Mouse (Mus musculus) intestine, postnatal 0 days (tissue): ENCODE measurements around the gene Zdhhc3. TPM values are rescaled to one million over a fixed set of nuclear protein-coding genes. Genes with fewer than 3 reads are reported as not detected.

Experiments used
- ATAC-seq: fragments of 200-750 bp; cut with Nextera tagmentation; 2 replicates; pipeline ENCODE4 v1.8.0; 2017; ENCODE audit warnings: mild to moderate bottlenecking, moderate TSS enrichment, moderate library complexity
- H3K27ac ChIP-seq: fragments of 300-500 bp; sonication (generic); 2 replicates; pipeline ENCODE4 v1.5.1; 2014; ENCODE audit warnings: mild to moderate bottlenecking, low read depth, low read length, moderate library complexity
- H3K27me3 ChIP-seq: fragments of 300-500 bp; sonication (generic); replicated peaks from 2 replicates; pipeline ENCODE4 v1.6.1; 2014; ENCODE audit warnings: low read length, mixed read lengths; ENCODE audit not compliant: control insufficient read depth, insufficient read depth
- H3K36me3 ChIP-seq: fragments of 300-500 bp; sonication (generic); 2 replicates; pipeline ENCODE4 v1.6.1; 2014; ENCODE audit warnings: mild to moderate bottlenecking, moderate library complexity; ENCODE audit not compliant: control insufficient read depth, insufficient read depth
- H3K4me1 ChIP-seq: fragments of 300-500 bp; sonication (generic); replicated peaks from 2 replicates; pipeline ENCODE4 v1.6.1; 2014; ENCODE audit warnings: antibody characterized with exemption, low read length, mixed read lengths; ENCODE audit not compliant: control insufficient read depth, insufficient read depth
- H3K4me2 ChIP-seq: fragments of 300-500 bp; sonication (generic); replicated peaks from 2 replicates; pipeline ENCODE4 v1.6.1; 2014; ENCODE audit warnings: low read depth, mild to moderate bottlenecking, moderate library complexity
- H3K4me3 ChIP-seq: fragments of 300-500 bp; sonication (generic); 2 replicates; pipeline ENCODE4 v1.5.1; 2014; ENCODE audit warnings: low read depth, low read length
- H3K9ac ChIP-seq: fragments of 300-500 bp; sonication (generic); 2 replicates; pipeline ENCODE4 v1.6.1; 2014; ENCODE audit warnings: mild to moderate bottlenecking, low read depth, low read length
- H3K9me3 ChIP-seq: fragments of 300-500 bp; sonication (generic); 2 replicates; pipeline ENCODE4 v1.6.1; 2016; ENCODE audit warnings: mixed run types; ENCODE audit not compliant: control insufficient read depth
- CTCF ChIP-seq: sonication (generic); IDR thresholded peaks from 2 replicates; pipeline ENCODE4 v1.5.1; 2016; ENCODE audit warnings: low read depth, mild to moderate bottlenecking, control low read depth, antibody characterized with exemption, moderate library complexity
- WGBS: fragments of 180-500 bp; shearing (Covaris S2); extraction: QIAGEN DNeasy Blood & Tissue Kit; methylation state at CpG from one replicate; pipeline ENCODE4 v1.1.7; 2014; 5-methylcytosine and 5-hydroxymethylcytosine counted together
- polyA plus RNA-seq: library from polyadenylated mRNA; unstranded; fragments of >200 nt; fragmentation: Nextera tagmentation; extraction: Ambion mirVana; gene quantifications from 2 replicates; pipeline ENCODE4 v1.2.1, GENCODE M21; 2015

The Zdhhc3 gene
- polyA plus RNA-seq, 1 experiment from 2014 or later = 52.1 TPM

GRCm38 (mm10) chr9:123085373-123085772 lies 27.6 kb downstream of the Zdhhc3 start:
- Histone ChIP-seq H3K9me3 (no peaks in the 10 kb centered on the region), H3K4me2 (no peak overlapping the region), H3K27me3 (no peaks in the 10 kb centered on the region), H3K4me3 (no peak overlapping the region), H3K4me1 (no peaks in the 10 kb centered on the region), H3K36me3 (peaks cover 93% of the 10 kb centered on the region), H3K27ac (no peak overlapping the region), H3K9ac (no peak overlapping the region)
- TF ChIP-seq CTCF = no peak
- no peak for ATAC-seq
- 82% methylated on average over 1 of the region's 1 CpGs for WGBS

DNA sequence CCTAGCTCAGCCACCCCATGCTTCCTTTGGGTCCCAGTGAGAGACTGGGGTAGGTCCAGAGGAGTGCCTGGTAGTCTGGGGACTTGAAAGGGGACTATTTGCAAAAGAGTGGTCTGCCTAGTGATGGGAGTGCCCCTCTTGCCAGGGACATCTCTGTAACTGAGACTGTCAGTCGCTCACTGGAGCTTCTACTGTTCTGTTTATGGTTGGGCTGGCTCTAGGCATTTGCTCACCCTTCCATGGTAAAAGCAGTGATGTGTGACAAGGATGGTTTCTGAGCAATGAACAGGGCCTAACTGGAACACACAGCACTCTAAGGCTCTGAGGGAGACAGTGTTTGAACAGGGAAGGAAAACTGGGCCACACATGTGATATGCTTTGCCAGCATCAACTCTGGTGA lies 32.2 kb downstream of the Zdhhc3 start:
- no peak overlapping the region for H3K27ac ChIP-seq
- no peaks in the 10 kb centered on the region for H3K9me3 ChIP-seq
- WGBS = 89% methylated on average over 1 of the region's 1 CpGs
- TF ChIP-seq CTCF = no peak
- no peaks in the 10 kb centered on the region for H3K27me3 ChIP-seq
- H3K36me3 ChIP-seq = peaks cover 93% of the 10 kb centered on the region
- H3K4me3 ChIP-seq = no peak overlapping the region
- ATAC-seq = no peak
- no peak overlapping the region for H3K9ac ChIP-seq
- no peak overlapping the region for H3K4me2 ChIP-seq
- H3K4me1 ChIP-seq = no peaks in the 10 kb centered on the region

DNA sequence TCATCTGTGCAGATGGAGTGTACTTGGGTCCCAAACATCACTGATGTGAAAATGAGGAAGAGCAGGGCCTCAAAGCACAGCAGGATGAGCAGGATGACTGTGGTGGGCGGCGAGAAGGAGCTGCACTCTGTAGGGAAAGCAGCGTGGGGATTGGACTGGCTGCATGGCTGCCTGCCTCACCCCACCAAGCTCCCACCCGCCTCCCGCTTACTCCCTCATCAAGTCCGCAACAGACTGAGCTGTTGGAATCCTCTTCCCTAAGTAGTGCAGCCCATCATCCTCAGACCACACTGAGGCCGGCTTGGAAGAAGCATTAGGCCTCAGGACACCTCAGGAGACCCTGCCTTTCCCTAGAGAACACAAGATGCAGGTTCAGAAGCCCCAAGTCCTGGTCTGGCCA lies 32.6 kb downstream of the Zdhhc3 start:
- ATAC-seq = no peak
- H3K9me3 ChIP-seq = no peaks in the 10 kb centered on the region
- H3K4me2 ChIP-seq = no peak overlapping the region
- H3K4me3 ChIP-seq = no peak overlapping the region
- H3K27ac ChIP-seq = no peak overlapping the region; the same call in 1 of the 2 replicates
- WGBS = 90% methylated on average over 7 of the region's 7 CpGs
- H3K9ac ChIP-seq = no peak overlapping the region
- H3K36me3 ChIP-seq = peaks cover 92% of the 10 kb centered on the region
- TF ChIP-seq CTCF = no peak
- no peaks in the 10 kb centered on the region for H3K4me1 ChIP-seq
- H3K27me3 ChIP-seq = no peaks in the 10 kb centered on the region

- H3K36me3 ChIP-seq = peaks cover 80% of the 10 kb centered on the region
- 89% methylated on average over 5 of the region's 5 CpGs for WGBS
- no peak overlapping the region for H3K9ac ChIP-seq
- H3K4me2 ChIP-seq = no peak overlapping the region
- ATAC-seq = no peak
- no peaks in the 10 kb centered on the region for H3K9me3 ChIP-seq
- H3K27ac ChIP-seq = no peak overlapping the region; the same call in 1 of the 2 replicates
- H3K4me3 ChIP-seq = no peak overlapping the region
- H3K27me3 ChIP-seq = no peaks in the 10 kb centered on the region
- TF ChIP-seq CTCF = no peak
- H3K4me1 ChIP-seq = no peaks in the 10 kb centered on the region
These were observed 33.9 kb downstream of the Zdhhc3 start for GRCm38 (mm10) chr9:123079149-123079548.

DNA sequence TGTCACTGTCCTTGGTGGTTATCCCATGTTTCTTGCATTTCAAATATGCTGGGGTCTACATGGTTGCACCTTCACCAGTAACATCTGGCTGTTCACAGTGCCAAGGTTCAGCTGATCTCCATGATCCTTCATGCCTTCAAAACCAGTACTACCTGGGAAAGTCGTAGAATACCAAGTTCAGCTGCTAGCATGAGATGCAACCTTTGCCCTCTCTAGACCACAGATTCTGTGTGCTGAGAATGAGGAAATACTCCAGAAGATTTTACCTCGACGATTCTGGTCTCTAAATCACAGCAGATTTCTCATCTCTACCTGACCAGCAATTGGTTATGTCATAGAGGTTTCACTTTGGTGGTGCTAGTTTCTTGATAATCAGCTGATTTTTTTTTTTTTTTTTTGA lies 52.8 kb downstream of the Zdhhc3 start:
- Histone ChIP-seq H3K4me3 (no peak overlapping the region), H3K9ac (no peak overlapping the region), H3K27me3 (no peaks in the 10 kb centered on the region), H3K36me3 (no peaks in the 10 kb centered on the region), H3K4me1 (no peaks in the 10 kb centered on the region), H3K27ac (no peak overlapping the region), H3K9me3 (no peaks in the 10 kb centered on the region), H3K4me2 (no peak overlapping the region)
- no peak for ATAC-seq
- WGBS = 35% methylated on average over 3 of the region's 3 CpGs
- TF ChIP-seq CTCF = no peak

DNA sequence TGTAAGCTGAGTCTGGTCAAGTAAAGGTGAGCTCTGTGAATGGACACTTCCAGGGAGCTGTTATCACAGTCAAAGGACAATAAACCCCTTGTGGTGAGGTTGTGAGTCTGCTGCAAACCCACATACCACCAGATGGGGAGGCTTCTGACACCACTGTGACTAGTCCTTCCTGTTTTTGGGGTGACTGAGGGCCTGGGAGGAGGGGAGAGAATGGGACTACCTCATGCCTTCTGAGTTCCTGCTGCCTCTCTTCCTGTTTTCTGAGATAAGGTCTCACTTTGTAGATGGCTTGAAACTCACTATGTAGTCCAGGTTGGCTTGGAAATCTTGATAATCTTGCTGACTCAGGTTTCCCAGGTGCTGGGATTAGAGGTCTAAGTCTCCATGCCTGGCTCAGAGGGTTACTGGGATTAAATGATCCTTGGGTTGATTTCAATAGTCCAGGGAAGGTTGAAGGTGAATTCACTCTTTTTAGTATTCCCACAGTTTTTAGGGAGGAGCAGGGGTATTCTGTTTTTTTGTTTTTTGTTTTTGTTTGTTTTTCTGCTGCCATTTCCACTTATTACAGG lies 54.2 kb downstream of the Zdhhc3 start:
- H3K36me3 ChIP-seq = no peaks in the 10 kb centered on the region
- no peaks in the 10 kb centered on the region for H3K27me3 ChIP-seq
- H3K27ac ChIP-seq = no peak overlapping the region
- no peak overlapping the region for H3K4me3 ChIP-seq
- no peak overlapping the region for H3K9ac ChIP-seq
- no peaks in the 10 kb centered on the region for H3K4me1 ChIP-seq
- no peak for TF ChIP-seq CTCF
- no peak for ATAC-seq
- H3K4me2 ChIP-seq = no peak overlapping the region
- no peaks in the 10 kb centered on the region for H3K9me3 ChIP-seq

DNA sequence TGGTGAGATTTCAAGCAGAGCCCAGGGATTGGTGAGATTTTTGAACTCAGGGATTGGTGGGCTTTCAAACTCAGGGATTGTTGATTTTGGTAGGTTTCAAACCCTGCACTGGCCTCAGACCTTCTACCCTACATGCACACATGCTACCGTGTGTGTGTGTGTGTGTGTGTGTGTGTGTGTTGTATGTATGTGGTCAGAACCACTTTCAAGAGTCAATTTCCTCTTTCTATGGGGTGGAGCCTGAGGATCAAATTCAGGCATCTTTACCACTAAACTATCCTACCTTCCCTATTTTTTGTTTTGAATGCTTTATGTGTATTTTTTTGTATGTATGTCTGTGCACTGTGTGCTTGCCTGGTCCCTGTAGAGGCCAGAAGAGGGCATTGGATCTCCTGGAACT lies 65.3 kb downstream of the Zdhhc3 start:
- 92% methylated on average over 1 of the region's 1 CpGs for WGBS
- Histone ChIP-seq H3K4me2 (no peak overlapping the region), H3K27ac (no peak overlapping the region), H3K27me3 (no peaks in the 10 kb centered on the region), H3K36me3 (no peaks in the 10 kb centered on the region), H3K4me3 (no peak overlapping the region), H3K9ac (no peak overlapping the region), H3K4me1 (no peaks in the 10 kb centered on the region), H3K9me3 (no peaks in the 10 kb centered on the region)
- no peak for ATAC-seq
- no peak for TF ChIP-seq CTCF
